Mouse (Mus musculus): ENCODE measurements at regions not wholly inside any gene's neighbourhood (a gene's known extent, or its start where the extent isn't known, plus 50 kb on each side); places are given as distances from the start of the nearest gene placed in this dataset.
A peak's percentile ranks its signal among the peaks of the same experiment; 100 is the strongest.

GRCm38 (mm10) chr2:38420498-38420897 is 81.4 kb downstream of the Lhx2 start:
- DNase-seq (ENCODE audit: low spot score in 2 of 2), result no peak

- DNase-seq (ENCODE audit: low spot score in 2 of 2), result no peak
Observed at GRCm38 (mm10) chr2:38422406-38422805, 83.3 kb downstream of the Lhx2 start.

- DNase-seq (ENCODE audit: low spot score in 2 of 2), result no peak
Observed at GRCm38 (mm10) chr2:38423886-38424277, 84.8 kb downstream of the Lhx2 start.

- no peak for DNase-seq (ENCODE audit: low spot score in 2 of 2)
Observed at GRCm38 (mm10) chr2:38424278-38424931, 85.3 kb downstream of the Lhx2 start.

GRCm38 (mm10) chr2:38424976-38425375 is 85.9 kb downstream of the Lhx2 start:
- no peak for DNase-seq (ENCODE audit: low spot score in 2 of 2)

- DNase-seq (ENCODE audit: low spot score in 2 of 2), result peak; percentile 58 to 79
Observed at GRCm38 (mm10) chr2:38429752-38430378, 81.6 kb upstream of the Nek6 start.

- no peak for DNase-seq (ENCODE audit: low spot score in 2 of 2)
Observed at GRCm38 (mm10) chr2:38431546-38431945, 79.9 kb upstream of the Nek6 start.

- DNase-seq (ENCODE audit: low spot score in 2 of 2), result no peak
Observed at GRCm38 (mm10) chr2:38433736-38434135, 77.7 kb upstream of the Nek6 start.

GRCm38 (mm10) chr2:38436701-38437100 is 74.7 kb upstream of the Nek6 start:
- DNase-seq (ENCODE audit: low spot score in 2 of 2), result no peak

- no peak for DNase-seq (ENCODE audit: low spot score in 2 of 2)
Observed at GRCm38 (mm10) chr2:38439191-38439590, 72.3 kb upstream of the Nek6 start.

GRCm38 (mm10) chr2:38439973-38440372 is 71.5 kb upstream of the Nek6 start:
- DNase-seq (ENCODE audit: low spot score in 2 of 2), result no peak

- DNase-seq (ENCODE audit: low spot score in 2 of 2), result no peak
Observed at GRCm38 (mm10) chr2:38449092-38449491, 62.4 kb upstream of the Nek6 start.

GRCm38 (mm10) chr2:38456571-38456970 is 54.9 kb upstream of the Nek6 start:
- DNase-seq (ENCODE audit: low spot score in 2 of 2), result no peak

- no peak for DNase-seq (ENCODE audit: low spot score in 2 of 2)
Observed at GRCm38 (mm10) chr2:38460367-38460766, 51.1 kb upstream of the Nek6 start.

- peak in 1 of 2 experiments; percentile 39 for DNase-seq (ENCODE audit: low spot score in 2 of 2)
Observed at GRCm38 (mm10) chr2:38460825-38461540, 50.5 kb upstream of the Nek6 start.
